Mouse (Mus musculus) skeletal muscle tissue, adult 2 months (tissue): ENCODE measurements at regions not wholly inside any gene's neighbourhood (a gene's known extent, or its start where the extent isn't known, plus 50 kb on each side); places are given as distances from the start of the nearest gene placed in this dataset.

ENCODE experiments used
- DNase-seq: peaks from one replicate; pipeline ENCODE4 v3.0.0-alpha.2; 2012; ENCODE audit warnings: low read depth, low spot score

DNA sequence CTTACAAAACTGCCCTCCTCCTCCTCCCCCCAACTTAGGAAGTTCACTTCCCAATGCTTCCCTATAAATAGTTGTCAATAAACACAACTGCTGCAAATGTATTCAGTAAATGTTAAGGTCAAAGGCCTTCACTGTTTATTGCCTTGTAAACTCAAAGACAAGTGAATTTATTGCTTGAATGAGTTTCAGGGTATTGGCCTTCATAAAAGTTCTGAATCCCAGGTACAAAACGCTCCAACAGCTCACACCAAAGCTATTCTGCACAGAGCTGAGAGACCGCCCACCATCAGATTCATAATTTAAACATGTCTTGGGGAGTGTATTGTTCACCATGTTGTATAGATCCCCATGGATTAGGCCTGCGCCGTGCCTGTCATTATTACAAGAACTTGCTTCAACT, 53.9 kb upstream of the Cdkn3 start:
- DNase-seq, result no peak

DNA sequence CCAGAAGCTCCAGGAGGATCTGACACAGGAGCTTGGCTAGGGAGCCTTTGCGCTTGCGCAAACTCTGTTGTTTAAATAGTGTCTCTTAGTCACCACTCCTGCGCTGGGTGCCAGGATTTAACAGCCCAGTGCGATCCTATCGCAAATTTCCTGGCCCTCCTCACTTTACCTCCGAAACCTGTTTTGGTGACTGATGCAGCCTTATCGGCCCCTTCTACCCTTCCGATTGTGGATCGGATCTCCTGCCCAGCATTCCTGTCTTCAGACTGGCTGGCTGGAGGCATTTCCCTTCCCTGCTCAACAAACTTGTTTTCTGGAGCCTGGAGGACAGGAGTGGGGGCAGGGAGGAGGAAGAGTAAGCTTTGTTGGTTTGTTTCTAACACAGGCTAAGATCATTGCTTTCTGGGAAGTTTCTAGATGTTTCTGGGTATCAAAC, 56.0 kb upstream of the Cdkn3 start:
- DNase-seq, result peak; percentile 51

DNA sequence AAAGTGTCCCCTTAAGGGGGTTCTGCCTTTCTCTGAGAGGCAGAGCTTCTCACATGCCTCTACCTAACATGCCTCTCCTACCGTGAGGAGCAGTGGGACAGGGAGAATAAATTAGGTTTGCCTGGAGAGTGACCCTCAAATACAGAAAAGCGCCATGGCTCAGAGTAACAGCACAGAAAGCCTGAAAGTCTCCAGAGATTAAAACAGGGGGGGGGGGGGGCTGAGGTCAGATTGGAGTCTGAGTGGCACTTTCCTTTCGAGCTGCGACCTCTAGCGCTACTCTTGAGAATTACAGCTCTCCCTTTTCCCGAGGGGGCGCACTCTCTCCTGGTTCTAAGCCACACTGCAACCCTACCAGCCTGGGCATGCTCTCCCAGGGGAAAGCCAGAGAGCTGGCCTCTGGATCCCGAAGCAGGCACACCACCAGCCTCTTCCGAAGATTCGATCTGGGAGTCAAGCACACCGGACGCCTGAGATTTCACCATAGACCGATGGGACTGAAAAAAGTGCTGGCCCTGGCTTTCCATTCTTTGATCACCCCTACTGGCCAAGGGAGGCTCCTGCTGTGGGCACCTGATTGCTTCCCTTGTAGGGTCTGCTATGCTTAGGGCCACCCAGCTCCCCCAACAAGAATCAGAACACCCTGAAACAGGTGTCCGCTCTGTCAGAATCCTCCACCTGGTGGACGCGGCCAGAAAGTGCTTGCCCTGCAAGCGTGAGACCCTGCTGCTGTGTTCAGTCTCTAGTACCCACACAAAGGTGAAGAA, 57.5 kb upstream of the Cdkn3 start:
- DNase-seq, result no peak

DNA sequence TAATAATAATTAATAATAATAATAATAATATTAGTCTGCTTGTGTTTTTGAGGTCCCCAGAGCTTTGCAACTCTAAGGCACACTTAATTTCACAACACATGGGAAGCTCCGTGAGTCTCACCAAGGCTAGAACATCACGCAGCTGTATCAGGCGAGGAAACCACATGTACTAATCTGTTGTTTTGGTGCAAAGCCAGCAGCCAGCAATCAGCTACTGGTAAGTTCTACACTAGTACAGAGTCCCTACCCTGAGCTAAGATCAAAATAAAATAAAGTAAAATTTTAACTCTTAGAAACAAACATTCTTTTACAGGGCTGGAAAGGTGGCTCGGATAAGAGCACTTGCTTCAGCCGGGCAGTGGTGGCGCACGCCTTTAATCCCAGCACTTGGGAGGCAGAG, 67.8 kb upstream of the Cdkn3 start:
- DNase-seq, result no peak

DNA sequence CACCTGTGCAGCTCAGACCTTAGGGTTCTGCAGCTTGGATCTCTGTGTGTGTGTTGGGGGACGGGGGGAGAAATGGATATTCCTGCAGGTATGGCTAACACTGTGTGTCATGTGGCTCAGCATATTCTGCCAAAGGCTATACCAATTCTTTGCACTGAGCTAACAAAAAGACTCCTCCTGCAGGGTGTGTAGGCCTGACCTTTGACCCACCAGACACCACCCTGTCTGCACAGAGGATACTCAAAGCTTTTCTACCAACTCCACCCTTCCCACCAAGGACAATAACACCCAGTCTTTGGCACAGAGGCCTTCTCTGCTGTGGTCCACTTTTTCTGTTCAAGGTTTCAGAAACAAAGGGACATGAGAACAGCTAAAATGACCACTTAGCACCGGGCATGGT, 68.3 kb upstream of the Cdkn3 start:
- DNase-seq, result no peak

DNA sequence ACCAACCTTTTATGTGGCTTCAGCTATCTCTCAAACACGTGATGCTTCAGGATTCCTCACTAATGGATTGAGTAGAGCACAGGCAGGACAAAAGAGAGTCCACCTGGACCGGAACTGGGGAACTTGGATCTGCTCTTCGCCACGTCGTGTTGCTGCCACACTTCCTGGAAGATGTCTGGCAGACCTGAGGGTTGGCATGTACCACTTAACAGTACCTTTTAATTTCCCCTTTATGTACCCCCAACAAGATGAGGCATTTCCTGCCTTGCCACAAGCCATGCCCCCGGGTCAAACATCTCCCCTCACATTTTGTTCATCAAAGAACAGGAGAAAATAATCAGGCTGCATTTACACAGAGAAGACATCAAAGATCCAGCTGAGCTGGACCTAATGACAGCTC, 77.6 kb upstream of the Cdkn3 start:
- no peak for DNase-seq

DNA sequence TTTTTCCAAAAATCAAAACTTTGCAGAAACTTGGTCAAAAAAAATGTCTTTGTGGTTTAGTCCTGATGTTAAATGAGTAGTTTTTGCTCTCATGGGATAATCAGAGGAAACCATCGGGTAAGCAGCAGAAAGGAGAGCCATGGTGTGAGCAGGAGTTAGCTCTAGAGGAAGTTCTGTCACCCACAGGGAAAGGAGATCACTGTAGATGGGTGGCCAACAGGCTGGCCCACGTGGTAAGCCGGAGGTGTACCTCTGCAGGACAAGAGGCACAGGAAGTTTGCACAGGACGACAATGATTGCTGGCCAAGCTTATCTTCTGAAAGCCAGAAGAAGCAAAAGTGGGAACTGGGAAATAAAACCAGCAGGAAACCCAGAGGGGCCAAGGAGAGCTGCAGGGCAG, 81.4 kb upstream of the Cdkn3 start:
- no peak for DNase-seq

DNA sequence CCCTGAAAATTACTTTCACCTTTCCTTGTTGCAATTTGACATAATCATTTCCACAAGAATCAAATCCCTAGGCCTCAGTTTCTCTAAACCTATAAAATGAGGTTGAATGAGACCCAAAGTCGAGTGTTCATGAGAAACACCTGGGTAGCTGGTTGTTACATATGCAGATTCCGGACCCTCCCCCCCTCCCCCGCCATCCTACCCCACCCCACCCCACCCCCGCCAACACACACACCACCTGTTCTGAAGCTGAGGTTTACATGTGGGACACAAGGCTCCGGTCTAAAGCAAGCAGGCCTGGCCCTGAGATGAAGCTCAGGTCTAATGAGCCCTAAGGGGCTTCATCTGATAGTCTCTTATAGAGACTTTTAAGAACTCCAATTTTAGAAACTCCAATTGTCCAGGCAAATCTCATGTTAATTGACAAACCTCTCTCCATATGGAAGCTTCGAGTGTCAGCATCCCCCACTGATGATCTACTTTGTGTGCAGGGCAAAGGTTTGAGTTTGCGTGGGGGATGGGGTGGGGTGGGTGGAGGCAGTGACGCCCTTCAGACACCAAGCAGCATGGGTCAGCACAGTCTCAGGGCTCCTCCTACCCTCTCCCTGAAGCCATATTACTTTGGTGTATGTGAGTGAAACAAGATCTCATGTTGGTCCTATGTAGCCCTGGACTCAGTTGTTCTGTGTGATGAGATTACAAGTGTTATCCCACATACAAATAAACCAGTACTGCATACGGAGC, 88.7 kb upstream of the Cdkn3 start:
- no peak for DNase-seq

DNA sequence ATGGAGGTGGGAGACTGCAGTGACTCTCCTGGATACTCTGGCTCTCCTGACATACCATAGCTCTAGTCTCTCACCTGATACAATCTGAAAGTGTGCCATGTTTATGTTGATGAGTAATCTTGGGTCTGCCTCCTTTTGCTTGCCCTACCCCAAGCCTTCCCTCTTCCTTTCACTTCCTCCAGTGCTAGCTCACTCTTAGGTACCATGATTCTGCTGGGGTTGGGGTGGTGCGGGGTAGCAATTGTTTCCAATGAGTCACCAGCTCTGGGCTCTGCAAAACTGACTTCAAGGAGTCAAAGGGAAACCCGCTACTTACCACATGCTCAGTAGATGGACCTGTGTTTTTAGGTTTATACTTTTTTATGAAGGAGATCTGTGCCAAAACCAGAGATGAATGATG, 89.3 kb upstream of the Cdkn3 start:
- no peak for DNase-seq

DNA sequence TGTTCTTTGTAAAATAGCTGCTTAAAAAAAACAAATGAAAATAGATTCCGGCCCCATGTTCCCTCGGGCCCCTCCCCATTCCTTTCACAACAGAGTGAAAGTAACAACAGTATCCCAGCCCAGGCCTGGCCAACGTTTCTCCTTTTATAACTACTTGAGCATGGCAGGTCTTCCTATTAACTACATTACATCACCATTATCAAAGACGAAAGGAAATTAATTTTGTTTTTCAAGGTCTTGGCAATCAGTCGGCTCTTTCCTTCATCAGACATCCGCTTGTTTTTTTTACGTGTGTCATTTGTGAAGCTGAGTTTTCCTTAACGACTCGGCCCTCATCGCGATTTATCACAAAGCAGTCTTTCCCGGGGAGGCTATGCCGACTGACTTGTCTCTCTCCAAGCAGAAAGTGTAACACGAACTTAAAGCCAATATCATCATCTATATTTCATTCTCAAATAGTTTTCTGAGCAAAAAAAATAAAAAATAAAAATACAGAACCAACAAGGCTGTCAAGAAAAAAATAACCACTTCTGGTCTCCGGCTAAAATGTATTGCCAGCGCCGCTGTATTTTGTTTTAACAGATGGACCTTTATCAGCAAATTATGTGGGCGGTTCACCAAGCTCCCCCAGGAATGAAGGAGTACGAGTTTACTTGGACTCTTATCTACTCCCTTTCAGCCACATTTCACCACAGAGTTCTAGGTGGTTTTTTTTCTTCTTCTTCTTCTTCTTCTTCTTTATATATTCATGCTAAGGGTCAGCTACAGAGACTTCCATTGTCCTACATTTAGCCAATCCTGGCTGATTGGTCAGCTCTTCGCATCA, 89.9 kb upstream of the Cdkn3 start:
- DNase-seq, result no peak

DNA sequence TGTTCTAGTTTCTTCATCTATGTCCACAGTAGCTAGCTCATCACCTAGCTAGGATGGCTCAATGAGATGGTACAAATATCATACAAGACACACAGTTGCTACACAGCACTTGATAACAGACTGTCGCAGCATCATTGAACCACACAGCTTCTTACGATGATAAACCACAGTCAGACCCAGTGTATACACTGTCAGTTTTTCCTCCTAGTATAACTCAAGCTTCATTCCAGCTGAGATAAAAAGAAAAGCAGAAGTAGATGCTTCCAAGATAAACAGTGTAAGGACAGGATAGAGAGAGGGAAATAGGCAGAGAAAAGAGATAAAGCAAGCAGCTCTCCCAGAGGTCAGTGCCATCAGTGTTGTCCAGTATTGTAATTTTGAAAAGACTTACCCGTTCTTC, 92.1 kb upstream of the Cdkn3 start:
- DNase-seq, result no peak

DNA sequence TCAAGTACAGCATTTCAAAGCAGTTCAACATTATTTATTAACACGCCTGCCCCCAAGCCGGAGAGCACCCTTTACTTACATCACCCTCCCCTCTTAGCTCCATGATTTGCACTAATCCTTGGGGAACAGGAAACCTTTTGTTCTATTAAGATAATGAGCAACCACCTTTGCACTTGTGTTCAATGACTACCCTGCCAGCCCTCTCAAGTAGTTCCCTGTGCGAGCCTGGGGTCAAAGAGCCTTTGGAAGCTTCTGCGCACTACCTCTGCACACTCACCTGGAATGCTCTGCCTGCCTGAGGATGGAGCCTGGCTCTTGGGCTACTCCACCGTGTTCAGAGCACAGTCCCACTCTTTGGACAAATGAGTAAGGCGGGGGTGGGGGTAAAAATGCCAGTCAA, 96.0 kb upstream of the Cdkn3 start:
- no peak for DNase-seq

DNA sequence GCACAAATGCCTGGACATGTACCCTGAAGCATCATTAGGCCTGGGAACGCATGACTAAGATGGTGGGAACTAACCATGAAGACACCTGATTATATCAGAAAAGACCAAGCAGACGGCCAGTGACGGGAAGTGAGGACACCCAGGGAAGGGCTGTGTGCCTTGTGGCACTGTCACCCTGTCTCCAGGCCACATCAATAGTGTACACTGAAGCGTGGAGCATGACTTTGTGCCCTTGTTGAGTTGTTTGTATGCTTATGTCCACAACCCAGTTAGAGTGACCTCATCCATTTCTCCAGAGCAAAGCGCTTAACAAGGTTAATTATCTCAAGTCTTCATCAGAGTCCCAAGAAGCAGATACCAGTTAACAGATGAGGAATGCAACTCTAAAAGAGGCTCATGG, 96.8 kb upstream of the Cdkn3 start:
- DNase-seq, result no peak

DNA sequence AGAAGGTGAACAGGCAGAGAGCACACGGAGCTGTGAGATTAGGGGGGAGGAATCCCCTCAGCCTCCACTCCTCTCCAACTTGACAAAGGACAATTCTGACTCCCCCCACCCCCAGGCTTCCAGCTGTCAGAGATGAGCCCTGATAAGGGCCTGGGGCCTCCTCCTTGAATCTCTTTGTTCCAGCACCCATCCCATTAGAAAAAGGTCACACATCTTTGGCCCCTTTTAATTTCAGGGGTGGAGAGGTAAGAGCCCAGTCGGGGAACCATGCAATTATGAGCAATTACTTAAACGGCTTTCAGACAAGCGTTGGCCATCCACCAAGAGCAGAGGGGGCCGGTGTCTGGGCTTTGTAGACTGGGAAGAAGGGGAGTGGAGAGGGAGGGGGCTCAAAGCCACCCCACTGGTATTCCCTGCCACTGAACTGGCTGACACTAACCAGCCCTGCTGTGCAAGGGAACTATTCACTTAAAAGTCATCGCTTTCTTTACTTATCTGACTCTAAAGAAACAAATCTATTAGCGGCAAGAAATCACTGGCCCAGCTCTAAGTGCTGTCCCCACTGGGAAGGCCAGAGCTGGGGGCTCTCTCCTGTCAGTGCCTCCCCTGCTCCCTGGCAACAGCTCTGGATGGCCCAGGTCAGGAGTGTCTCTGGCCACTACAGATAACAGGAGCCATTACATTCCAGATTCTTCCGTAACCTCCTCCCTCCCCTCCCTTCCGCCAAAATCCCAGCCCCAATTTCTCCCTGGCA, 98.4 kb upstream of the Cdkn3 start:
- DNase-seq, result no peak

DNA sequence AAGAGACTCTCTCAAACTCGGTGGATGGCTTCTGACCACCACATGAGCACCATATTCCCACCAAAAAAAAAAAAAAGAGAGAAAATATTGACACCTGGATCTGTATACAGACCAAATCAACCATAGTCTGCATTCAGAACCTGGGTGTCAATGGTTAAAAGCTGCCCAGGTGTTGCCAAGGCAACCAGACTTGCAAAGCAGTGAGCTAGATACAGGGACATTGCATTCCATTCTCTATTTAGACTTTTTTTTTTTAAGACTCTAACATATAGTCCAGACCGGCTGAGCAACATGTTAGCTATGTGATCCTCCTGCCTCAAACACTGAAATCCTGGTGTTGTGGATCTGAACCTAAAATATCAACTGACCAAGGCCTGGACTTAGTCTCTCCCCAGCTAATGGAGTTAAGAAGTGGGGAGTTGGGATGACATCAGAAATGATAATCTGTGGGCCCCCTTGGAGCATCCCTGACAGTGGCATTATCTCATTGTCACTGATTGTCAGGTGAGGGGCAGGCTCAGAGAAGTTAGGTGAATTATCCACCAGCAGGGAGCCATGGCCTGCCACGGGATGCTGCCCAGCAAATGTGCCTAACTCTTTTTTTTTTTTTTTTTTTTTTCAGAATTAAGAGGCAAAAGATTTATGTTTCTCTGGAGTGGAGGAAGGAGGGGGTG, 99.1 kb upstream of the Cdkn3 start:
- no peak for DNase-seq

DNA sequence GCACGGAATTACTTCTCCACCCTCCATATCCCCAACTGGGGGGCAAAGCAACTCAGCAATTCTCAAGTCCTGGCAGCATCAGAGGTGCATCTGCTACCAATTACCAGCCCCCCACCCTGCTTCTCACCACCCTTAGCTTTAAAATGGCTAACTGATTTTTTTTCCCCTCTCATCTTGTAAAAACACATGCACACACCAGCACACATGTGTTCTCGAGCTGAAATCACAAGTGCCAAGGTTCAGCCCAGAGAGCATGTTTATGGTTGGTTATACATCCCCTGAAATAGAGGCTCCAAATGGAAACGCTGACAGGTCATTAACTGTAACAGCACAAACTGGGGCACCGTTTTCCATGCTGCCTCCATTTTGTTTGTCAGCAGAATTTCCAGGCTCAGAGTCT, 101.0 kb upstream of the Cdkn3 start:
- DNase-seq, result no peak

DNA sequence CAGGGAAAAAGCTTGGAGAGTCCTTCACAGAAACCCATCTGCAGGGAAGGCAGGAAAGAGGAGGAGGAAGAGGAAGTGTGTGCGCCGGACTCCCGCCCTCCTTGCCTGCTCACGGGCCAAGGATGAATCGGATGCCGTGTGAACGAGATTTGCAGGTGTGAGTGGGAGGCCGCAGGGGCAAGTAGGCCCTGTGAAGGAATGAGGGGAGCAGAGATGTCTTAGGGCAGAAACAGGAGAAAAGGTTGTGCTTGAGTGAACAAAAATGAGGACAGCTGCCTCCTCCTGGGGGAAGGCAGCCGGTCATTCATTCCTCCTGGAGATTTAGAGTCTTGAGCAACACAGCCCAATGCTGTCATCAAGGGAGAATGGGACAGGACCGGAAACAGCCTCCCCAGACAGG, 104.1 kb upstream of the Cdkn3 start:
- DNase-seq, result no peak

DNA sequence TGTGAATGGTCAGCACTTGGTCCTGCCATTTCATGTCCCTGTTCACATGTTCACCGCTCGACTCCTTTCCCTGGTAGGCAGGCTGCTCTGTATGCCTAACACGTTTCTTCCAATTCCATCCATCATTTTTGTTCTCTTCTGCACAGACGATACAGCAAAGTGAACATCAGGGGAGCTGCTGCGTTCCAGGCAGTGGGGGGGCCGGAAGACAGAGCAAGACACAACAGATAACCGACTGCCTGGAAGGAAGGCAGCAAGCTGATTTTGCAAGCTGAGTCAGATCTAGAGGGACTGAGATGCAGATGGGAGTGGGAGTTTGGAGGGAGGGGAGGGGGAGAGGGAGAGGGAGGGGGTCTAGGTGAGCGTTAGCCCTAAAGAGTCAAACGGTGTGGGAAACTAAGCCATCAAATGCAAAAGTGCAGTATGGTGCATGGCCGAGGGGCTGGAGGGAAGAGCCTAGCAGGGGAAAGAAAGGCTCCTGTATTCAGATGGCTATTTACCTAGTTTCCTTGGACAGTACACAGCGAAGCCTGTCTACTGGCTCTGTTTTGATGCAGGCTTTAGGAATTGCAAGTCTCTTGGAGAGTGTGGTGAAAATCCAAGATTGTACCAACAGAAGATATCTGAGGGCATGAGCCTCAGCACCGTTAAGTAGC, 112.9 kb upstream of the Cdkn3 start:
- DNase-seq, result no peak

DNA sequence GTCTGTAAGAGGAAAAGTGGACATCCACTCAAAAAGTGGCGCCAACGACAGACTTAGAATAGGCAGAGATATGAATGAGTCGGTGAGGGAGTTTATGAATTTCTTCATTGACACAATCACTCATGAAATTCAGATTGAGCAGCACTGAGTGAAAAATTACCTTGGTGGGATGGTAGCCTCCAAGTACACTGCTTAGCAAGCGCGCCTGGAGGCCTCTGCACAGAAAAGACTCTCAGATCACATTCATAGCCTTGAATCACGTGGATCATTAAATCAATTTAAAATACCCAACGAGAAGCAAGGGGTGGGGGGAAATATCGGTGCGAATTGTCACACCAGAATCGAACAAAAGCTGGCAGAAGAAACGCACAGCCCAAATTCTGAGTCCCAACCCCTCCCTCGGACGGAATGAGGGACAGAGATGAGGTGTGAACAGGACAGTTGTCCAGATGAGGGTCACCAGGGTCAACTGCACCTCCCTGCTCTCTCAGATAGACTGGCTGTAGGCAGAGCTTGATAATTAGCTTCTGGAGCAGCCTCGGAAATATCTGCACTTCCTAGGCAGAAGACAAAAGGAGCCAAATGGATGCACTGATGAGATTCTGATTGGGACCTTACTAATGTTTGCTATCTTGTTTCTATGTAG, 113.5 kb upstream of the Cdkn3 start:
- DNase-seq, result no peak
